Mouse (Mus musculus) E14TG2a.4 (cell line): ENCODE data around the gene Sohlh1.

Experiments
- CTCF ChIP-seq: conservative IDR thresholded peaks from 2 replicates; pipeline ENCODE4 v1.5.1; 2014; ENCODE audit warnings: low read length
- NANOG ChIP-seq: IDR thresholded peaks from 2 replicates; pipeline ENCODE4 v1.6.1; 2014; ENCODE audit warnings: borderline replicate concordance, low read length, mixed read lengths
- POU5F1 ChIP-seq: IDR thresholded peaks from 2 replicates; pipeline ENCODE4 v1.6.1; 2014; ENCODE audit warnings: low read length, borderline replicate concordance

- no peak for TF ChIP-seq NANOG
- TF ChIP-seq CTCF, result no peak
- TF ChIP-seq POU5F1, result no peak
These were observed 40.2 kb upstream of the Sohlh1 start for GRCm38 (mm10) chr2:25887226-25887625.
